Mouse (Mus musculus): ENCODE data around the gene Gm9970. TPM values are rescaled to one million over a fixed set of nuclear protein-coding genes. Genes with fewer than 3 reads are reported as not detected.

Gm9970 gene
- polyA plus RNA-seq, 1 experiment: 0.69 TPM

DNA sequence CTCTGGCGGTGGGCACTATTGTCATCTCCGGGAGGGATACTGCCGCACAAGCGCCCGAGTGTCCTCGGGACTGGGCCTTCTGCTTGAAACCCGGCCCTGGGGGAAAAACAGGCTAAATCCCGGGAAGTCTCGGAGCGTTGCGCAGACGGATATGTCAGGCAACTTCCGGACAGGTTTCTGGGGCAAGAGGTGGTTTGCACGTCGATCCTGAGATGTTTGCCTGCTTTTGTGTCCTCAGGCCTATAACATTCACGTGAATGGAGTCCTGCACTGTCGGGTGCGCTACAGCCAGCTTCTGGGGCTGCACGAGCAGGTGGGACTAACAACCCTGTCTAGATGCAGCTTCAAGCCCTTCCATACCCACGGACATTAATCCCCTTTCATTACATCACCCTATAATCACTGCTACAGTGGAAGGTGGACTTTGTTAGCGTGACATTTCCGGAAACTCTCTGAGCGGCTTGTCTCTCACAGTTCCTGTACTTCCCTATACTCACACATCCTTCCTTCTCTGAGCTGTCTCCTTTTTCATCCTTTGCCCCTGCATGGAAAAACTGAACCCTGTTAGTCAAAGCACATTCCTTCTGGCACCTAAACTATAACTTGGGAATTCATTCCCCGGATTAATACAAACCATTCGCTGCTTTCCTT is 47.3 kb downstream of the Gm9970 start:
- no peak for TF ChIP-seq CTCF (IDR thresholded peaks at IDR 0.05; ENCODE audit: borderline replicate concordance, control insufficient read depth, extremely low read depth, insufficient read depth, low read length, poor library complexity)
- no peak for TF ChIP-seq POLR2A (IDR thresholded peaks at IDR 0.05; ENCODE audit: control insufficient read depth, extremely low read depth, insufficient read depth, low read length, poor library complexity)
- peak overlapping the region; percentile 28; the same call in 1 of the 2 replicates for H3K27ac ChIP-seq (ENCODE audit: control insufficient read depth, insufficient read depth, low read length)
- H3K4me3 ChIP-seq (ENCODE audit: control insufficient read depth, insufficient read depth, low read length): peak overlapping the region; percentile 76
- H3K4me1 ChIP-seq (replicated peaks; ENCODE audit: control insufficient read depth, insufficient read depth, low read length): peaks cover 4% of the 10 kb centered on the region
- 8% methylated on average over 25 of the region's 25 CpGs for WGBS
- peaks cover 49% of the 10 kb centered on the region for H3K36me3 ChIP-seq (ENCODE audit: control insufficient read depth, insufficient read depth, low read length)
- no peaks in the 10 kb centered on the region for H3K27me3 ChIP-seq (ENCODE audit: control insufficient read depth, insufficient read depth, low read length)
- no peak for DNase-seq

DNA sequence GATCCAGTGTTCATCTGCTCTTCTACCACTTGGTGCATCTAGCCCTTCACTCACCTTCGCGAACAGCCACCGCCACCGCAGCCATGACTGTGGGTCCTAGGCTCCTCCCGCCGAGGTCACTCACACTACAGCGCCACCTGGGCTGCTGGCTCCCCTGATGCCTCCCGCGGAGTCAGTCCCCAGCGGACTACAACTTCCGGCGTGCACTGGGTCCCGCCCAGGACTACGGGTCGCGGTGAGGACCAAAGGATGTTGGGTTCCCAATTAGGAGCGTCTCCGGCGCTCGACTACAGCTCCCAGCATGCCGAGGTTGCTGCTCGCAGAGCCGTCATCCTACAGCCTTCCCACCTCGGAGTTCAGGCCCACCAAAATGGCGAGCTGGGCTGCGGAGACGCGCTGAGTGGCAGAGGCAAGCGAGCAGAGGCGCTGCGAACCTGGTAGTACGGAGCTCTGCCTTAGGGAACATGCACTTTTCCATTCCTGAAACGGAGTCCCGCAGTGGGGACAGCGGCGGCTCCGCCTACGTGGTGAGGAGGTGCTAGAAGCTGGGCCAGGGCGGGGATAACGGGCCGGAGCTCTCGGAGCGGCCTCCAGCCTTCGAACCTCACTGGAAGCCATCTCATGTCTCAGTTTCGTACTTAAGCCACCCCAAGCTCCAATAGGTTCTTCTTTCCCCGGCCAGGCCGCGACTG is 47.9 kb downstream of the Gm9970 start, which contains the start of the genes Snx17 and Eif2b4:
Gene Snx17, plus strand, starts transcription at position 289 of the 692 bp plus-strand sequence.
Gene Eif2b4, minus strand, starts transcription at position 492 of the 692 bp plus-strand sequence.
- H3K36me3 ChIP-seq (ENCODE audit: control insufficient read depth, insufficient read depth, low read length): peaks cover 46% of the 10 kb centered on the region
- peak within 1 kb of the TSS; percentile 45 for H3K27ac ChIP-seq (ENCODE audit: control insufficient read depth, insufficient read depth, low read length)
- TF ChIP-seq POLR2A (IDR thresholded peaks at IDR 0.05; ENCODE audit: control insufficient read depth, extremely low read depth, insufficient read depth, low read length, poor library complexity): peak; percentile 76
- peak; percentile 60; the same call in 1 of the 2 replicates for TF ChIP-seq CTCF (IDR thresholded peaks at IDR 0.05; ENCODE audit: borderline replicate concordance, control insufficient read depth, extremely low read depth, insufficient read depth, low read length, poor library complexity)
- peak within 1 kb of the TSS; percentile 76 for H3K4me3 ChIP-seq (ENCODE audit: control insufficient read depth, insufficient read depth, low read length)
- H3K27me3 ChIP-seq (ENCODE audit: control insufficient read depth, insufficient read depth, low read length): no peaks in the 10 kb centered on the region
- under 1% methylated on average over 48 of the region's 48 CpGs for WGBS
- DNase-seq: peak; percentile 100
- peaks cover 4% of the 10 kb centered on the region for H3K4me1 ChIP-seq (replicated peaks; ENCODE audit: control insufficient read depth, insufficient read depth, low read length)

DNA sequence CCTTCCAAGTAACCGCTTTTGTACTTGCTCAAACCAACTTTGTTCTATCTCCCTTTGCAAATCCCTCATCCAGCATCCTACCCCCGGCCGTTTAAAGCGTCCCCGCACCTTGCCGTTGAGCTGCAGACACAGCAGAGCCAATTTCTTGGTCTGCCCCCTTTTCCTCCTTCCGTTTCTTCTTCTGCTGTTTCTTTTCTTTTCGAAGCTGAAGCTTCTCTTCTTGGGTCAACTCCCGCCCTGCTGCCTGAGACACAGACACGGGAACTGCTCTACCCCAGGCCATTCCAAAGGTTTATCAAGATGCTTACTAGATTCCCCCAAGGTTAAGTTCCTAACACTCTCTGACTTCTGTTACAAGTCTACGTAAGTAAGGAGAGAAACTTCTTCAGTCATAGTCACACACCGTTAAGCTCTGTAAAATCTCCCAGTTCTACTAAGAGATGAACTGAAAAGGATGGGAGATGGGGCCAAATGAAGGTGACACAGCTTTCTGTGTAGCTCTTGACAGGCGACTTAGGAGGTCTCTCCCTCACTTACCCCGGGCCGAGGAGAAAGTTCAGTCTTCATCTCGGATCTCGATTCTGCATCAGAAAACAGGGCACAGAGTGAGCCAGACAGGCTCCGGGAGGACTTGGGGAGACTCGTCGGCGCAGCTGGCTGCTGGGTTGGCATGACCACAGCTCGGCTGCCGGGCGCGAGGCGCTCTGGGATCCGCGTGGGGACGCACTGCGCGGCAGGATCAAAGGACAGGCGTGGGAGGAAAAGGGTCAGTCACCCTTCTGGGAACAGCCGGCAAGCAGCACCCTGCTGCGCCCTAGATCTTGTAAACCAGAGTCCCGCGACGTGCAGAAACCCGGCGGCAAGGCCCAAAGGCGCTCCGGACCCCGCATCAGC is 48.7 kb downstream of the Gm9970 start:
- H3K4me3 ChIP-seq (ENCODE audit: control insufficient read depth, insufficient read depth, low read length): peak overlapping the region; percentile 66
- WGBS: 7% methylated on average over 42 of the region's 42 CpGs
- no peaks in the 10 kb centered on the region for H3K27me3 ChIP-seq (ENCODE audit: control insufficient read depth, insufficient read depth, low read length)
- peaks cover 47% of the 10 kb centered on the region for H3K36me3 ChIP-seq (ENCODE audit: control insufficient read depth, insufficient read depth, low read length)
- peaks cover 4% of the 10 kb centered on the region for H3K4me1 ChIP-seq (replicated peaks; ENCODE audit: control insufficient read depth, insufficient read depth, low read length)
- H3K27ac ChIP-seq (ENCODE audit: control insufficient read depth, insufficient read depth, low read length): peak overlapping the region; percentile 45
- no peak for DNase-seq
- no peak for TF ChIP-seq POLR2A (IDR thresholded peaks at IDR 0.05; ENCODE audit: control insufficient read depth, extremely low read depth, insufficient read depth, low read length, poor library complexity)
- no peak for TF ChIP-seq CTCF (IDR thresholded peaks at IDR 0.05; ENCODE audit: borderline replicate concordance, control insufficient read depth, extremely low read depth, insufficient read depth, low read length, poor library complexity)

Other genes with a start within 250 kb of the Gm9970 start
- 52.0 and 67.0 TPM in 2 replicates for gene Atraid, start 192.9 kb downstream of the Gm9970 start, polyA plus RNA-seq (2012; rRNA removed)
- gene Slc5a6, start 192.3 kb downstream of the Gm9970 start, polyA plus RNA-seq (2012; rRNA removed): 35.1 and 37.3 TPM in 2 replicates
- 59.8 and 80.9 TPM in 2 replicates for gene Cad, start 186.5 kb downstream of the Gm9970 start, polyA plus RNA-seq (2012; rRNA removed)
- not detected in 2 replicates for gene Dnajc5g, start 134.9 kb downstream of the Gm9970 start, polyA plus RNA-seq (2012; rRNA removed)
- 0.48 and 0.77 TPM in 2 replicates for gene Slc30a3, start 133.0 kb downstream of the Gm9970 start, polyA plus RNA-seq (2012; rRNA removed)
- 0.92 and 9.3 TPM in 2 replicates for gene Trim54, start 124.5 kb downstream of the Gm9970 start, polyA plus RNA-seq (2012; rRNA removed)
- not detected in 2 replicates for gene Ucn, start 102.4 kb downstream of the Gm9970 start, polyA plus RNA-seq (2012; rRNA removed)
- 43.8 and 55.8 TPM in 2 replicates for gene Mpv17, start 87.0 kb downstream of the Gm9970 start, polyA plus RNA-seq (2012; rRNA removed)
- gene Gm29609, start 61.3 kb downstream of the Gm9970 start, polyA plus RNA-seq (2012; rRNA removed): 3.5 and 4.7 TPM in 2 replicates
- 112 and 113 TPM in 2 replicates for gene Gtf3c2, start 61.1 kb downstream of the Gm9970 start, polyA plus RNA-seq (2012; rRNA removed)
- gene Snx17, start 48.0 kb downstream of the Gm9970 start, polyA plus RNA-seq (2012; rRNA removed): 127 and 134 TPM in 2 replicates
- gene Eif2b4, start 47.8 kb downstream of the Gm9970 start, polyA plus RNA-seq (2012; rRNA removed): 74.5 and 88.0 TPM in 2 replicates
- 88.5 and 90.3 TPM in 2 replicates for gene Zfp513, start 38.9 kb downstream of the Gm9970 start, polyA plus RNA-seq (2012; rRNA removed)
- gene Ppm1g, start 20.5 kb downstream of the Gm9970 start, polyA plus RNA-seq (2012; rRNA removed): 122 and 168 TPM in 2 replicates
- 261 and 301 TPM in 2 replicates for gene Nrbp1, start 368 bp downstream of the Gm9970 start, polyA plus RNA-seq (2012; rRNA removed)
- 48.1 and 56.2 TPM in 2 replicates for gene Krtcap3, start 10.5 kb upstream of the Gm9970 start, polyA plus RNA-seq (2012; rRNA removed)
- 19.1 and 21.6 TPM in 2 replicates for gene Ift172, start 49.9 kb upstream of the Gm9970 start, polyA plus RNA-seq (2012; rRNA removed)
- 1.8 and 2.4 TPM in 2 replicates for gene Fndc4, start 54.8 kb upstream of the Gm9970 start, polyA plus RNA-seq (2012; rRNA removed)
- 0.05 and 0.64 TPM in 2 replicates for gene Gckr, start 56.2 kb upstream of the Gm9970 start, polyA plus RNA-seq (2012; rRNA removed)
- gene Zfp512, start 211.2 kb upstream of the Gm9970 start, polyA plus RNA-seq (2012; rRNA removed): 25.3 and 27.1 TPM in 2 replicates
- 0.04 and 0.05 TPM in 2 replicates for gene 4930548H24Rik, start 244.5 kb upstream of the Gm9970 start, polyA plus RNA-seq (2012; rRNA removed)

Measured in thymus, adult 2 months (tissue).